Mouse (Mus musculus) erythroblast, embryonic 14.5 days (primary cell): Measurements from ENCODE around the gene Nfs1. TPM values are rescaled to one million over a fixed set of nuclear protein-coding genes. Genes with fewer than 3 reads are reported as not detected.
A peak's percentile ranks its signal among the peaks of the same experiment; 100 is the strongest.

ENCODE experiments used
- H3K27me3 ChIP-seq: 2 replicates; pipeline ENCODE4 v1.6.1; 2012; ENCODE audit warnings: inconsistent platforms; ENCODE audit not compliant: control insufficient read depth
- H3K36me3 ChIP-seq: 2 replicates; pipeline ENCODE4 v1.6.1; 2012; ENCODE audit warnings: mild to moderate bottlenecking, inconsistent platforms; ENCODE audit not compliant: control insufficient read depth
- H3K4me1 ChIP-seq: 2 replicates; pipeline ENCODE4 v1.6.1; 2012; ENCODE audit warnings: inconsistent platforms; ENCODE audit not compliant: control insufficient read depth
- H3K4me3 ChIP-seq: replicated peaks from 2 replicates; pipeline ENCODE3; 2012; ENCODE audit warnings: moderate library complexity, mild to moderate bottlenecking, inconsistent platforms
- H3K9me3 ChIP-seq: 2 replicates; pipeline ENCODE4 v1.6.1; 2012; ENCODE audit warnings: low read length, inconsistent platforms, mixed read lengths; ENCODE audit not compliant: control insufficient read depth
- GATA1 ChIP-seq: IDR thresholded peaks from 2 replicates; pipeline ENCODE4 v1.6.1; 2012; ENCODE audit warnings: low read length, inconsistent platforms, mixed read lengths
- TAL1 ChIP-seq: IDR thresholded peaks from 3 replicates; pipeline ENCODE4 v1.6.1; 2012; ENCODE audit warnings: low read length, inconsistent platforms, mixed read lengths
- polyA plus RNA-seq: library from polyadenylated mRNA; stranded (reverse); fragments of >175 nt; gene quantifications from 2 replicates; pipeline ENCODE4 v1.2.3, GENCODE M21; 2012

Gene Nfs1
- polyA plus RNA-seq, 1 experiment: 3.2 TPM

DNA sequence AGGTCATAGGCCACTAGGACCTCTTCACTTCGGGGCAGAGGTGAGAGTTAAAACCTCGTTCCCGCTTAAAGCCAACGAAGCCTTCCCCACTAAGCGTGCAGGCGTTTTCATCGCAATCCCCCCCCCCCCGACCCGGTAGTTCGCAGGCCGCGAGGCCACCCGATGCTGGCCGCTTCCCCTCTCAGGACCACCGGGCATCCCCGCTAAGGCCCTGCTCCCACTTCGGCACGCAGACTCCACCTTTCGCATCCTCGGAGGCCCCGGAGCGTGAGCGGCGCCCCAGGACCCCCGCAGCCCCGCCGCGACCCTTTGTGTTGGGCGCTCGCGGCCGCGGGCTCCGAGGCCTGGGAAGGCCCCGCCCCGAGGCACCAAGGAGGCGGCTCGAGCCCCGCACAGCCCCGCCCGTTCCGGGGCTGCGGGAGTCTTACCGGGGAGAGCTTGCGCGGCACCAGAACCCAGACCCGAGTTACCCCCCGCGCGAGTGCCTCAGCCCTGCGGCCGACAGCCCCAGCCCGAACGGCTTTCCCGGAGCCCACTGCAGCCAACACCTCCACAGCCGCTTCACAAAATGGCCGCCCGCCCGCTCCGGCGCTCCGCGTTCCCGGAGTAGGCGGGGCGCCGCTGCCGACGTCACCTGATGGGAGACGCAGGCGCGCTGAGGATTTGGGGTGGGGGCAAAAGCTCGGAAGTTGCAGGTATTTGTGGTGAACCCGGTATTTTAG lies 32.5 kb downstream of the Nfs1 start, which contains the start of the genes Cpne1 and Rbm12:
Cpne1 (minus strand) TSS at position 608 of the 722 bp plus-strand sequence.
Rbm12 (minus strand) TSS at position 621 of the 722 bp plus-strand sequence.
- H3K36me3 ChIP-seq: peaks cover 13% of the 10 kb centered on the region
- no peaks in the 10 kb centered on the region for H3K9me3 ChIP-seq
- no peaks in the 10 kb centered on the region for H3K27me3 ChIP-seq
- peak within 1 kb of the TSS; percentile 97 for H3K4me3 ChIP-seq
- TF ChIP-seq TAL1 (no peak), GATA1 (no peak)
- H3K4me1 ChIP-seq: peaks cover 37% of the 10 kb centered on the region

- Histone ChIP-seq H3K4me3 (peak overlapping the region; percentile 97), H3K27me3 (no peaks in the 10 kb centered on the region), H3K4me1 (peaks cover 38% of the 10 kb centered on the region), H3K36me3 (peaks cover 18% of the 10 kb centered on the region), H3K9me3 (no peaks in the 10 kb centered on the region)
- TF ChIP-seq TAL1 (no peak), GATA1 (no peak)
Measured at GRCm38 (mm10) chr2:156110627-156111357, 33.2 kb downstream of the Nfs1 start.

- no peak for TF ChIP-seq GATA1
- no peak for TF ChIP-seq TAL1
- peaks cover 75% of the 10 kb centered on the region for H3K36me3 ChIP-seq
- no peaks in the 10 kb centered on the region for H3K27me3 ChIP-seq
- no peaks in the 10 kb centered on the region; the same call in 1 of the 2 replicates for H3K4me1 ChIP-seq
- no peak overlapping the region for H3K4me3 ChIP-seq
- no peaks in the 10 kb centered on the region for H3K9me3 ChIP-seq
Measured at GRCm38 (mm10) chr2:156091926-156092325, 52.1 kb downstream of the Nfs1 start.

DNA sequence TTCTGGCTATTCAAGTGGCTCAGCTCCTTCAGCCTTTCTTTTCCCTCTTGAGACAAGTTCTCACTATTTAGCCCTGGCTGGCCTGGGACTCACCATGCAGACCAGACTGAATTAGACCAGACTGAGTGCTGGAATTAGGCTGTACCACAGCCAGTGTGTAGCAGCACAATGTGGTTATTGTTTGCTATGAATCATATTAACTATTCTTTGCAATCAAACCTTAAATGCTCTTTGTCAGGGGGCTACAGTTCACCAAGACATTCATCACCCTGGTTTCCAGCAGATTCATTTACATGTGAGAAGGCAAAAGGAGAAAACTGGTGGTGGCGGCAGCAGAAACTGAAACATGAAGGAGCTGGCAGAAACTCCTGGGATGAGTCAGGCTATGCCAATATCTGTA lies 54.2 kb downstream of the Nfs1 start:
- Histone ChIP-seq H3K27me3 (no peaks in the 10 kb centered on the region), H3K9me3 (no peaks in the 10 kb centered on the region), H3K4me3 (no peak overlapping the region), H3K4me1 (peaks cover 1% of the 10 kb centered on the region), H3K36me3 (peaks cover 55% of the 10 kb centered on the region)
- no peak for TF ChIP-seq GATA1
- no peak for TF ChIP-seq TAL1

DNA sequence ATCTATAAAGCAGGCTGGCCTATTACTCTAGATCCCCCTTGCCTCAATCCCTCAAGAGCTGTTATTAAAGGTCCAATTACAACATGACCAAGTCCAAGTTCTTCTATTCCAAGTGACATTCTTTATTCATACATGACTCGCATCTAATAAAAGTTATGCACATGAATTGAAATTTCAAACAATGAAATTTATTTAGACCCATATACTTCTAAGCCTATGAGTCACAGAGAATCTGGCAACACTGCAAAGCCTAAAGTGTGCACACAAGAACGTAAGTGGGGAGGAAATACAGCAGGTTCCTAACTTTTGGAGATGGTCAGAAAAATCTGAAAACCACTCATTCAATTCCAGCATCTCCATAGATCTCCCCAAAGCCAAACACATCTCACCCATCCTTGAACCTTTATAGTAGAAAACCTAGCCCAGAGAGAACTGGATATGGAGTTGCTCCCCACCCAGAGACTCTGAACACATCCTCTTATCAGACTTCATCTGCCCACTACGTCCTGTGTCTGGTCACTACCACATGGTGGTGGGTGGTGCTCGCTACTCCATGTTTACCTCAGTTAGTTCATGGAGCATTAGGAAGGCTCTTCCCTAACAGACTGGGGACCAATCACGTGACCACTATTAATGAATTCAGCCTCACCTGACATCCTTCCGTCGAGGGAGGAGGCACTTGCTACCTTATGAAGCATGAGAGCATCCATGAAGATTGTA lies 56.4 kb downstream of the Nfs1 start:
- no peak for TF ChIP-seq GATA1
- TF ChIP-seq TAL1: no peak

DNA sequence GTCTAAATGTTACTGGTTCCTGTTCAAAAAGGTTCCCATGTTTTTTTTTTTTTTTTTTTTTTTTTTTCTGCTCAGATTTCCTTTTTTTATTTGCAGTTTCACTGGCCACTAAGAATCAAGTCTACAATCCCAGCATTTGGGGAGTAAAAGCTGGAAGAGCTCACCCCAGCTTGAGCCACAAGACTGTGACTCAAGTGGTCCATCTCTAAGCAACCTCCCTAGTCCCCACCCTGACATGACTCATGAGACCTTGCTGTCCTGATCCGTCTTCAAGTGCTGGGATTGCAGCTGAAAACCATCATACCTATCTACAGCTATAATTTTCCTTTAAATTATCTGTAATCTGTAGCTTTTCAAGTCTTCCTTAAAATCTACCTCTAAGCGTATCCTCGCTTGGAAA lies 59.4 kb downstream of the Nfs1 start:
- no peak for TF ChIP-seq TAL1
- peaks cover 20% of the 10 kb centered on the region for H3K36me3 ChIP-seq

More for the DNA sequence above, 56.4 kb downstream of the Nfs1 start:
- no peaks in the 10 kb centered on the region for H3K9me3 ChIP-seq
- no peaks in the 10 kb centered on the region for H3K27me3 ChIP-seq
- H3K4me1 ChIP-seq: peaks cover 11% of the 10 kb centered on the region
- H3K4me3 ChIP-seq: no peak overlapping the region
- H3K36me3 ChIP-seq: peaks cover 44% of the 10 kb centered on the region

DNA sequence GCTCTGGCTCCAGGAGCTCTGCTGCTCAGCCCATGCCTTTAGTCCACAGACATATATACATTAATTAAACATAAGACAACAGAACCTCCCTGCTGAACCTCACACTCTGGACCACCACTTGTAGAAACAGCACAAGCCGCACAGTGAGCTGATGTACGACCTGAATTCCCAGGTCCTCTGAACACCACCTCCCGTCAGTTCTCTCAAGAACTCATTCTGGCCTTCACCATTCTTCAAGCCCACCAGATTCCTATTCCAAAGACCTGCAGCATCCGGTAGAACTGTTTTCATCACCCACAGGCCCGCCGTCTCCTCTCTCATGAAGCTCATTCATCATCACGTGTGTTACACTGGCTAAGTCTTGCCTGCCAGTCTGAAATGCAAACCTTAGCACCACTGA lies 63.6 kb downstream of the Nfs1 start:
- H3K9me3 ChIP-seq: no peaks in the 10 kb centered on the region
- TF ChIP-seq TAL1 (no peak), GATA1 (no peak)
- peaks cover 42% of the 10 kb centered on the region for H3K36me3 ChIP-seq
- peaks cover 12% of the 10 kb centered on the region for H3K4me1 ChIP-seq
- H3K27me3 ChIP-seq: no peaks in the 10 kb centered on the region
- H3K4me3 ChIP-seq: no peak overlapping the region

More for the DNA sequence above, 59.4 kb downstream of the Nfs1 start:
- H3K9me3 ChIP-seq: no peaks in the 10 kb centered on the region
- peaks cover 12% of the 10 kb centered on the region for H3K4me1 ChIP-seq
- no peaks in the 10 kb centered on the region for H3K27me3 ChIP-seq
- H3K4me3 ChIP-seq: no peak overlapping the region

DNA sequence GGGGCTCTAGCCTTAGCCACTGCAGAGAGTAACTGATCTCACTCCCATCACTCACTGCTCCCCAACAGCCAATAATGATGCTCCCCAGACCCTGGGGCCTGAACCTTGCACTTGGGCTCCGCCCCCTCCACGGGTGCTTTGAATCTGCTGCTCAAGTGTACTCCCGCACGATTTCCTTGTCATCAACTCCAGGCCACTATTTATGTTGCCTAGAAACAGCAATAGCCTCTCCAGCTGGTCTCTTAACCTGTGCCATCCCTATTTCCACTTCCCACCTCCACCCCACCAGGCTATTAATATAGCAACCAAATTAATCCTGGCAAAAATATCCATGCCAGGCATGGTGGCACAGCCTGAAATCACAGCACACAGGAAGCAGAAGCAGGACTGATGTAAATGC lies 64.3 kb downstream of the Nfs1 start:
- no peaks in the 10 kb centered on the region for H3K9me3 ChIP-seq
- no peak overlapping the region for H3K4me3 ChIP-seq
- H3K27me3 ChIP-seq: no peaks in the 10 kb centered on the region
- H3K4me1 ChIP-seq: peaks cover 11% of the 10 kb centered on the region
- peaks cover 49% of the 10 kb centered on the region for H3K36me3 ChIP-seq
- no peak for TF ChIP-seq GATA1
- no peak for TF ChIP-seq TAL1

DNA sequence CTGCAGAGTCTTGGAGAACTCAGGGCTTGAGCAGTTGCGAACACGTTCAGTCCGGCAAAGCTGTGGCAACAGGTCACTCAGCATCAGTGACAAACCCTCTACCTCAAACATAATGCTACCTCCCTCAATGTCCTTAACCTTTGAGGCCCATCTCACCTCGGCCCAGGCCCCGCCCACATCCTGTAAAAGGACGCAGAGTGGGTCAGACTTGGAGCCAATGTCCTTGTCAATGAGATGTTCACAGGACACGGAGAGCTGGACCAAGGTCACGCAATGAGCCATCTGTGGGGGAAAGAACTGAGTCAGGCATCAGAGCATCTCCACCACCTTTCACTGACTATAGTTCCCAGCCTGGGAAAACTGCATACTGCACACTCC lies 64.8 kb downstream of the Nfs1 start:
- Histone ChIP-seq H3K36me3 (peaks cover 54% of the 10 kb centered on the region), H3K4me3 (no peak overlapping the region), H3K4me1 (peaks cover 11% of the 10 kb centered on the region), H3K9me3 (no peaks in the 10 kb centered on the region), H3K27me3 (no peaks in the 10 kb centered on the region)
- TF ChIP-seq TAL1 (no peak), GATA1 (no peak)
